In genomic region chr9:105656189-105656588, GRCm38 (mm10) we compare ENCODE assay signal across 18 mouse cellular contexts. TPM values are rescaled to one million over a fixed set of nuclear protein-coding genes. Genes with fewer than 3 reads are reported as not detected.
DNase-seq lines count a peak whose midpoint lies in the region; ATAC-seq and TF ChIP-seq lines count a peak whose summit lies in the region.
"Had no signal": no experiment of that assay in that cellular context is flagged by ENCODE, and none has a peak within 500 bp of the region (broad histone marks: within the 10 kb centered on the region; RNA-seq: fewer than 3 reads in every experiment).

No protein-coding gene starts in this region.

- H3K9ac ChIP-seq in kidney, postnatal 0 days (ENCODE audit: low read depth, low read length): no peak overlapping the region
- H3K9ac ChIP-seq: heart, embryonic 12.5 days; limb, embryonic 13.5 days; liver, embryonic 12.5 days; midbrain, embryonic 12.5 days had no signal

- H3K9me3 ChIP-seq in kidney, postnatal 0 days (replicated peaks; ENCODE audit: low read length): no peaks in the 10 kb centered on the region
- H3K9me3 ChIP-seq: heart, embryonic 12.5 days; limb, embryonic 13.5 days; liver, embryonic 12.5 days; midbrain, embryonic 12.5 days had no signal

- peak; percentile 80 for ATAC-seq in kidney, postnatal 0 days (replicated peaks; ENCODE audit: low FRiP score, low read depth)
- ATAC-seq in neutrophil, adult 5-6 weeks (ENCODE audit: extremely low read depth, insufficient number of reproducible peaks, low FRiP score, poor library complexity, severe bottlenecking): peak; percentile 54; the same call in 1 of the 2 replicates
- no peak for ATAC-seq in erythroblast, adult 5-6 weeks (replicated peaks; ENCODE audit: low FRiP score, poor library complexity, severe bottlenecking)
- ATAC-seq: forebrain, embryonic 14.5 days; liver, embryonic 12.5 days had no signal

- WGBS in kidney, postnatal 0 days: 30% methylated on average over 2 of the region's 2 CpGs

- H3K4me3 ChIP-seq in kidney, postnatal 0 days (replicated peaks; ENCODE audit: low read depth, low read length): no peak overlapping the region
- H3K4me3 ChIP-seq: heart, embryonic 12.5 days; limb, embryonic 13.5 days; liver, embryonic 12.5 days; midbrain, embryonic 12.5 days had no signal

- H3K36me3 ChIP-seq in kidney, postnatal 0 days (ENCODE audit: insufficient read depth, low read length): 0 out of 2 replicates have a peak, but pooled peaks cover 30% of the 10 kb centered on the region

- H3K4me1 ChIP-seq in kidney, postnatal 0 days (replicated peaks; ENCODE audit: insufficient read depth, low read length): no peaks in the 10 kb centered on the region
- H3K4me1 ChIP-seq: heart, embryonic 12.5 days; limb, embryonic 13.5 days; liver, embryonic 12.5 days; midbrain, embryonic 12.5 days had no signal

- no peak for TF ChIP-seq CTCF in kidney, postnatal 0 days (IDR thresholded peaks at IDR 0.05; ENCODE audit: low read depth)

- H3K4me2 ChIP-seq in kidney, postnatal 0 days (ENCODE audit: low read length): no peak overlapping the region
- H3K4me2 ChIP-seq: heart, embryonic 12.5 days; limb, embryonic 13.5 days; liver, embryonic 12.5 days; midbrain, embryonic 12.5 days had no signal

- no peaks in the 10 kb centered on the region for H3K27me3 ChIP-seq in kidney, postnatal 0 days (ENCODE audit: insufficient read depth, low read length)
- H3K27me3 ChIP-seq: heart, embryonic 12.5 days; limb, embryonic 13.5 days; liver, embryonic 12.5 days; midbrain, embryonic 12.5 days had no signal

- DNase-seq in kidney, adult 9 months: peak; percentile 28
- no peak for DNase-seq in kidney, adult 18-20 months
- peak; percentile 46 for DNase-seq in B cell, adult 2 months
- peak; percentile 4 for DNase-seq in kidney, postnatal 0 days (ENCODE audit: low spot score)
- DNase-seq in adrenal gland, postnatal 25 days: no peak
- DNase-seq: adrenal gland, postnatal 36 days; cerebellum, adult 9-10 months; heart, postnatal 10 days; lung, adult 18-20 months; lung, postnatal 10 days had no signal

- no peak overlapping the region for H3K27ac ChIP-seq in kidney, postnatal 0 days
- H3K27ac ChIP-seq: limb, embryonic 13.5 days; liver, embryonic 12.5 days; midbrain, embryonic 12.5 days; stomach, postnatal 0 days had no signal

RNA-seq across cellular contexts. Expression of gene Pik3r4, which starts 13.4 kb away (rescaled TPM):
- polyA plus RNA-seq in kidney, postnatal 0 days (2015; fragmentation: Nextera tagmentation; extraction: Ambion mirVana): 16.0 and 18.0 TPM in 2 replicates
- 40.0 and 46.2 TPM in 2 replicates for total RNA-seq in neutrophil, adult 5-6 weeks (2017)
- total RNA-seq in adrenal gland, postnatal 25 days (2021): 41.1 and 42.0 TPM in 2 replicates
- 8.6 and 9.8 TPM in 2 replicates for total RNA-seq in erythroblast, adult 5-6 weeks (2015; ENCODE audit: low replicate concordance)
- 4.6 and 7.1 TPM in 2 replicates for total RNA-seq in erythroblast, adult 5-6 weeks (2017; ENCODE audit: low replicate concordance)

Comparison
In these comparisons a context has a peak if more than half of its experiments do, and no peak if none do; other contexts are left out.
1. DNase-seq: peak in kidney, adult 9 months (single experiment), B cell, adult 2 months (2 of 2) and kidney, postnatal 0 days (single experiment); none in kidney, adult 18-20 months (single experiment) and adrenal gland, postnatal 25 days (single experiment).